Mouse (Mus musculus): ENCODE results near the gene Tle6. TPM values are rescaled to one million over a fixed set of nuclear protein-coding genes. Genes with fewer than 3 reads are reported as not detected.
A peak's percentile ranks its signal among the peaks of the same experiment; 100 is the strongest.
"Not testable (repeated sequence)": the region's sequence is repeated elsewhere in the genome, so short reads cannot be mapped to it uniquely, and the experiment has no call there.

The Tle6 gene
- total RNA-seq, 2 experiments from 2014 or later, result 10.3 to 12.9 TPM

DNA sequence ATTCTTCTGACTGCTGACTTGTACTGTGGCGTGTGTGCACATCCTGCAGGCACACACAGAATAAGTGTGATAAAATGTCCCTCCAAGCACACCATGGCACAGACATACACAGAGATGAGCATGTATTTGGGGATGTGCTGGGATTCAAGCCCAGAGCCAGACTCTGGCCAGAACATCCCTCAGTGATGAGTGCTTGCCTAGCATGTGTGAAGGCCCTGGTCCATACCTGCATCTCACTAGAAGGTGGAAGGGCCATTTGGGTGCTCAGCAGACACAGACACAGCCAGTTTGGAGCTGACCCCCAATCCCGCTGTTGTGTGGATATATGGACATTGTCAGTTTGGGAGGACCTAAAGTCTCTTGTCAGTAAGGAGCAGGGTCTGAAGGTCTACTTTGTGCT, 40.7 kb upstream of the Tle6 start:
- intact Hi-C loops (cut with DNase I), result loop anchor here (5.0 to 10.0 kb wide), 2 partner anchors 531 to 983 kb away; partner anchors contain the start of genes 1190007I07Rik and Tdg
- no peak for TF ChIP-seq CTCF (IDR thresholded peaks at IDR 0.05)
- Histone ChIP-seq H3K27ac (no peak overlapping the region), H3K4me3 (no peak overlapping the region)
- no peak for DNase-seq (ENCODE audit: extremely low spot score in 1 of 2, low spot score in 2 of 2)

DNA sequence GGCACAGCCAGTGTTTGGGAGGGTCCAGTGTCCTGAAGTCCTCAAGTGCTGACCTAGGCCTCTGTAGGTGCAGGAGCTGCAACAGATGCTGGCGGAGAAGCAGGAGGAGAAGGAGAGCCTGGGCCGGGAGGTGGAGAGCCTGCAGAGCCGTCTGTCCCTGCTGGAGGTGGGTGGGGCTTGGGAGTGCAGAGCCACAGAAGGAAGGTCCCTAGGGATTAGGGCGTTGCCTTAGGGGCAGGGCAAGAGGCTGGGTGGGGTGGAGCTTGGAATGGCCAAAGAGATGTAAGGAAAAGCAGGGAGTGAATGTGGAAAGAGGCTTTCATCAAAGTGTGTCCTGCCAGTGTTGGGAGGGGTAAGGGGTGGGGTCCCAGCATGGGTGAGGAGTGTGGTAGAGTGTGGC, 40.0 kb upstream of the Tle6 start:
- H3K4me3 ChIP-seq; DNase-seq (ENCODE audit: extremely low spot score in 1 of 2, low spot score in 2 of 2); H3K27ac ChIP-seq: not testable (repeated sequence)
- intact Hi-C loops (cut with DNase I), result loop anchor here (5.0 to 10.0 kb wide), 2 partner anchors 531 to 984 kb away; partner anchors contain the start of genes 1190007I07Rik and Tdg

DNA sequence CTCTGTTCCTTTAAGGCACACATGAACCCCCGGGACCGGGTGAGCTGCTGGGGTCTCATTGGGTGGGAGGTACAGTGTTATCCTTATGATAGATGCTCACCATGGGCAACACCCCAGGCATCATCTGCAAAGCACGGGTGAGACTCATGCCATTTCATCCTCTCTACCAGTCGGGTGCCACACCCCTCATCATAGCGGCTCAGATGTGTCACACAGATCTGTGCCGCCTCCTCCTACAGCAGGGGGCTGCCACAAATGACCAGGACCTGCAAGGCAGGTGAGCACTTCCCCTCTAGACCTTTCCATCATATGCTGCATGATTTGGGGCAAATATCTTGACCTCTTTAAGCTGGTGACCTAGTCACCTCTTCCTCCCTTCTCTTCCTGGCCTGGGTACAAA, 37.2 kb upstream of the Tle6 start:
- TF ChIP-seq CTCF (IDR thresholded peaks at IDR 0.05), result no peak
- intact Hi-C loops (cut with DNase I), result no loop called here
- Histone ChIP-seq H3K4me3 (no peak overlapping the region), H3K27ac (no peak overlapping the region)
- DNase-seq (ENCODE audit: extremely low spot score in 1 of 2, low spot score in 2 of 2), result no peak

DNA sequence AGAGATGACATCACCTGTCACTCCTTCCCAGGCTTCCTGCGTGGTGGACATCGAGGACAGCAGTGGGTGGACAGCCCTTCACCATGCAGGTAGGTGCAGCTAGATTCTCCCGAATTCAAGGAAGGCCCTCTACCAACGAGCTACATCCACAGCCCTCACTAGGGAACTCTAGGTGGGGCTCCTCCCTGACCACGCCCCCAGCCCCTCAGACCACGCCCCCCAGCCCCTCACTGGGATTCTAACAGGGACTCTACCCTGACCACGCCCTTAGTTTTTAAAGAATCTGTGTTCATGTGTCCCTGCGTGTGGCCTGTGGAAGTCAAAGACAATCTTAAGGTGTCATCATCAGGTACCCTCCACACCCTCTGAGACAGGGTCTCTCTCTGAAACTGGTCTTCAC, 35.5 kb upstream of the Tle6 start:
- DNase-seq (ENCODE audit: extremely low spot score in 1 of 2, low spot score in 2 of 2), result no peak
- TF ChIP-seq CTCF (IDR thresholded peaks at IDR 0.05), result no peak
- H3K4me3 ChIP-seq, result no peak overlapping the region
- no peak overlapping the region for H3K27ac ChIP-seq
- intact Hi-C loops (cut with DNase I), result no loop called here

DNA sequence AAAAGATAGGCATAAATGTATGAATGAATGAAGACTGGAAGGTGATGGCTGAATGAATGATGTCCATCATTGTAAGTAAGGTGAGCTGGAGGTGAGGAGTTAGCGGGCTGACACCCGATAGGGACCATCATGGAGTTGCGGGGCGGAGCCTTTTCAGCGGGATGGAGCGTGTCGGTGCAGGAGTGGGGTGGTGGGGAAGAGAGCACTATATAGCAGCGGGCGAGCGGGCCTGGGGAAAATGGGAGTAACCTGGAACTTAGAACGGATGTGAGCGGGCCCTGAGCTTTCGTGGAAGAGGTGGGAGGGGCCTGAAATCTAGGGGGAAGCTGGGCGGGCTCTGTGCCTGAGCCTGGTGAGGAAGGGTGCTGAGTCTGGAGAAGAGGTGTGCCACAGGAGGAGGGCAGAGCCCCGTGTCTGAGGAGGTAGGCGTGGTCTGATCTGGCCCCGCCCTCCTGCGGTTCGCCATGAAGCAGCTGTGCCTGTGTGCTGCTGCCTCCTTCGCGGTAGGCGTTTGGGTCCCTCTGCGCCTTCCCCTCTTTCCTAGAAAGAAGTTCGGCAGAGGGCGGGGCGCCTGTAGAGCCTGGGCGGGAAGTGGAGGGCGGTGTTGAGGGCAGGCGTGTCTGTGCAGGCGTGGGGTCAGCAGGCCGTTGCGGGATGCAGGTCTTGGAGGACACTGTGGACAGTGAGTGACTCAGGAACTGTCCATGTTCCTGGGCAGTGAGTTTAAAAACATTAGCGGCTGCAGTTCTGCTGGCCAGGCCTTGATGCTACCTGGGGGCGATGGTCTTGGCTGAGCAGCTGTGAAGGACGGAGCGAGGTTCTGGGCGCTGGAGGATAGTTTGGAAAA, 32.6 kb upstream of the Tle6 start:
- Histone ChIP-seq H3K27ac (peak overlapping the region; percentile 37), H3K4me3 (peak overlapping the region; percentile 54)
- intact Hi-C loops (cut with DNase I), result no loop called here
- TF ChIP-seq CTCF (IDR thresholded peaks at IDR 0.05), result no peak
- peak; percentile 82 to 85 for DNase-seq (ENCODE audit: extremely low spot score in 1 of 2, low spot score in 2 of 2)

DNA sequence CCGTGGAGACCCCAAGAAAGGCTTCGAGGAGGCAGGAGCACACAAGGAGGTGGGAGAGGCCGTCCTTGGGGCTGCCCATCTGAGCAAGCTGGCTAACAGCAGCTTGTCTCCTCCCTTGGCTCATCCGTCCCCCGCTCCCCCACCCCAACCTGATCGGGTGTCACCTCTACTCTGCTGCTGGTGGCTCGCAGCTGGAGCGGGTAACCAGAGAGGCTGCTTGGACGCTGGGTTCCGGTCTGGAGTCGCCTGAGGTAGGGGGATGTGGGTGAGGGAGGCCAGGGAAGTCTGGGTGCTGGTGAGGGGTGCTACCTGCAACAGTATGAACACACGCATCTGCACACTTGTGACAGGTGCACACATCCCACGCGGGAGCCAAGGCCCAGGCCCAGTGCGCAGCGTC, 27.5 kb upstream of the Tle6 start, which contains the start of gene Ankrd24:
Gene Ankrd24, plus strand, starts transcription at position 151 of the 400 bp plus-strand sequence.
- peak within 1 kb of the TSS; percentile 73 for H3K4me3 ChIP-seq
- H3K27ac ChIP-seq, result peak within 1 kb of the TSS; percentile 89
- no peak for DNase-seq (ENCODE audit: extremely low spot score in 1 of 2, low spot score in 2 of 2)
- TF ChIP-seq CTCF (IDR thresholded peaks at IDR 0.05), result no peak
- intact Hi-C loops (cut with DNase I), result no loop called here

DNA sequence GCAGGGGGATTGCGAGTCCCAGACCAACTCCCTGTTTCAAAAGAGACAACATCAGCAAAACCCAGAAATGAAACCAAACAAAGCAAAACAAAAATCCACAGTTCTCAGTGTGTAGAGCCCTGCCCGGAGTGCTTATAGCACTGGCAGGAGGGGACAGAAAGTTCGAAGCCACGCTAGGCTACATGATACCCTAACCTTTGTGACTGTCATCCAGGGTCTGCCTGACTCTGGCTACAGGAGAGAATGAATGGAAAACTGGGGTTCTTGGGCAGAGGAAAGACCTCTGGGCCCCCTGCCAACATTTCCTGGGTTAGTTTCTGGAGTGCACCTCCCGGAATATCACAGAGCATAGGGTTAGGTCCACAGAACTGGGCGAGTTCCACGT, 27.0 kb upstream of the Tle6 start:
- intact Hi-C loops (cut with DNase I), result loop anchor here (2.0 kb wide), 1 partner anchor 21 kb away; the partner anchor contains the start of gene BC025920
- Histone ChIP-seq H3K4me3 (peak overlapping the region; percentile 73), H3K27ac (peak overlapping the region; percentile 89)
- no peak for TF ChIP-seq CTCF (IDR thresholded peaks at IDR 0.05)
- DNase-seq (ENCODE audit: extremely low spot score in 1 of 2, low spot score in 2 of 2), result no peak

DNA sequence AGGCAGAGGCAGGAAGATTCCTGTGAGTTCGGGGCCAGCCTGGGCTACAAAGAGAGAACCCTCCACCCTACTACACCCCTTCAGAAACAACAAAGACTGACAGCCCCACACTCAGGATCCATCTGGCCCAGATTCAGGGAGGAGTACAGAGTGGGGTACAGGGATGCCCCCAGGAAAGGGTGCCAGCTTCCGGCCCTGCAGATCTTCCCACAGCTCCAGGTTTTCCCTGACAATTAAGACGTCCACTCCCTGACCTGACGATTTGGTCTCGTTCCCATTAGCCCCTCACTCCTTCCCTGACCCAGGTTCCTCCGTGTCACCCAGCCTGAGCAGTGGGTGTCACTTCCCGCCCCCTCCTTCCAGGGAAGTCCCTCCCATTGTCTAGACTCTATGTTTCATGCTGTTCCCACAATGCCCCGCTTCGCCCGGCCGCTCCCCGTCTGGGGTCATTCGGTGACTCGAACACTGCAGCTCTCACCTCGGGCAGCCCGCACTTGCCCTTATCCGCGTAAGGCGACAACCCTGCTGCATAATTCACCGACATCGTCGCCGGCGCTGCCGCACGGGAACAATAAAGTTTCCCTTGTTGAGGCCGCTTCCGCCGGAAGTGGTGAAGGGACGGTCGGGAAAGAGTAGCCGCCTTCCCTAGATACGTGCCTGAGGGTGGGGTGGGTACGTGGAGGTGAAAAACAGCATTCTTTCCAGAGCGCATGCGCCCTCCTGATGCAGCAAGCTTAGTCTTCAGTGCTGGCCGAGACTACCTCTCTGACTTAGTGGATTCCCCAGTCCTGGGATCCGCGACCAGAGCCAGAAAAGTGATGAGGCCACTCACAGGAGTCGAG, 26.3 kb upstream of the Tle6 start, which contains the start of gene Sirt6:
Gene Sirt6, minus strand, starts transcription at position 804 of the 842 bp plus-strand sequence.
- no peak for TF ChIP-seq CTCF (IDR thresholded peaks at IDR 0.05)
- intact Hi-C loops (cut with DNase I), result loop anchor here (2.0 kb wide), 1 partner anchor 20 kb away; the partner anchor contains the start of gene BC025920
- peak; percentile 86 to 92 for DNase-seq (ENCODE audit: extremely low spot score in 1 of 2, low spot score in 2 of 2)
- peak within 1 kb of the TSS; percentile 73 for H3K4me3 ChIP-seq
- peak within 1 kb of the TSS; percentile 89 for H3K27ac ChIP-seq

DNA sequence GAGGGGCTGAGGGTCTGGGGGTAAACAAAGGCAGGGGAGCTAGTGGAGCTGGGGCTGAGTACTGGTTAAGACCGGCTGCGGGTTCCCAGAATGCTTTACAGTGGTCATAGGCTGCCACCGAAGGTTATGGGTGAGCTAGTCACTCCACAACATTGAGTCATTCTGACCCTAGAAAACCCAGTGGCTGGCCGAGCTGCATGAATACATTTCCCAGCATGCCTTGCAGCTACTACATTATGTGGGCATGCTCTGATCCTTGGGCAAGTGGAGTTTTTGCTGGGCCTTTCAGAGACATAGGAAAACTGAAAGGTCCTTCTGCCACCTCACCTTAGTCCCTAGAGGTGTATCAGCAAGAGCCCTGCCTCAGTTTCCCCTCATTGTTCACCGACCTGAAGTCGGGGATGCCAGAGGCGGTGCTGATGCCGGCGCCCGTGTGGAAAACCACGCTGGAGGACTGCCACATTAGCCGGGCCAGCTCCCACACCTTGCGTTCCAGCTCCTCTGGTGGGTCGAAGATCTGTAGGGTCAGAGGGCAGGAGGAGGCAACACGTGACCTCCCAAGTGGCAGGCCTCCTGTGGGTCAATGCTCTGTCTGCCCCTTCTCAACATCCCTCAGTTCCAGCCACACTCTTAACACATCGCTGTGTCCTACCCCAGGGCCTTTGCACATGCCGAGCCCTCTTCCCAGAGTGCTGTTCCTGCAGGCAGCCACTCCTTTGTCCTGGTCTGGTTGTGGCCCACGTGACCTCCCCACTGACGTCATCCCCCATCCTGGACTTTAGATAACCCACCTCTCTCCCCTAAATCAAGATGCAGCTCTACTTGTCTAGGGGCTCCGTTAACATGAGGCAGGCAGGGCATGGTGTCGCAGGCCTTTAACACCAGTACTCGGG, 25.5 kb upstream of the Tle6 start:
- no peak for TF ChIP-seq CTCF (IDR thresholded peaks at IDR 0.05)
- intact Hi-C loops (cut with DNase I), result loop anchor here (2.0 kb wide), 1 partner anchor 20 kb away; the partner anchor contains the start of gene BC025920
- Histone ChIP-seq H3K27ac (peak overlapping the region; percentile 89), H3K4me3 (peak overlapping the region; percentile 73)
- DNase-seq (ENCODE audit: extremely low spot score in 1 of 2, low spot score in 2 of 2), result no peak

DNA sequence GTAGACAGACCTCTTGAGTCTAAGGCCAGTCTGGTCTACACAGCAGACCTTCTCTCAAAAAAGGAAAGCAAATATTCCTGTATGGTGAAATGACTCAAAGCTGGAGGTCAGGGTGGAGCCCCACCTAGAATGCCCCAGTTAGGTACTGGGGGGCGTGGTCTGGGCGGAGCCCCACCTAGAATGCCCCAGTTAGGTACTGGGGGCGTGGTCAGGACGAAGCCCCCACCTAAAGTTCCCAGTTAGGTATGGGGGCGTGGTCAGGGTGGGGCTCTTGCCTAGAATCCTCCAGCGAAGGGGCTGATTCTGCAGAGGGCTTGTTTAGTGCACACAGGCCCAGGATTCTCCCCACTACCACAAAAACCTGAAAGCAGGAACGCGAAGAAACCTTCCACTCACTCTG, 22.6 kb upstream of the Tle6 start:
- Histone ChIP-seq H3K4me3 (no peak overlapping the region), H3K27ac (no peak overlapping the region)
- intact Hi-C loops (cut with DNase I), result no loop called here
- no peak for TF ChIP-seq CTCF (IDR thresholded peaks at IDR 0.05)
- DNase-seq (ENCODE audit: extremely low spot score in 1 of 2, low spot score in 2 of 2), result no peak

DNA sequence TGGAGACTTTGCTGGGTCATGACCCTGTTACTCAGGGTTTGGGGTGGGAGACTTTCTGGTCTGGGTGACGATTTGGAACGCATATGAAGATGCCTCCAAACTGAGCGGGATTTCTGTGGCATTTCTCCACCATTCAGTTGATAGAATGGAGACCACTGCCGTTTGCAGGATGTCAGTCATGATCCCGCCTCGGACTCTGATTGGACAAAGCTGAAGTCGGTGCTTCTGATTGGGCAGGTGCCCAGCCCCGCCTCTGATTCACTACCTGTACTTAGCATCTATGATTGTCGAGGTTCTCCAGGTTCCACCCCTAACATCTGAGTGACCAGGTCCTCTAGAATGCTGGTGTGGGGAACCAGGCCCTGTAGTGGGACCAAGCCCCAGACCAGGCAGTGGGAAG, 19.9 kb upstream of the Tle6 start:
- Histone ChIP-seq H3K27ac (no peak overlapping the region), H3K4me3 (no peak overlapping the region)
- no peak for DNase-seq (ENCODE audit: extremely low spot score in 1 of 2, low spot score in 2 of 2)
- no peak for TF ChIP-seq CTCF (IDR thresholded peaks at IDR 0.05)
- intact Hi-C loops (cut with DNase I), result no loop called here

All from left cerebral cortex, adult 2 months (tissue).